Mouse (Mus musculus) neural tube, embryonic 12.5 days (tissue): Measurements from ENCODE around the gene Clec16a. TPM values are rescaled to one million over a fixed set of nuclear protein-coding genes. Genes with fewer than 3 reads are reported as not detected.

ENCODE experiments used
- ATAC-seq: fragments of 200-750 bp; cut with Nextera tagmentation; 2 replicates; pipeline ENCODE4 v1.8.0; 2017; ENCODE audit warnings: low read depth, mild to moderate bottlenecking, moderate TSS enrichment, moderate library complexity; ENCODE audit not compliant: low FRiP score
- H3K27ac ChIP-seq: fragments of 300-500 bp; sonication (generic); 2 replicates; pipeline ENCODE4 v1.5.1; 2016
- H3K27me3 ChIP-seq: fragments of 300-500 bp; sonication (generic); replicated peaks from 2 replicates; pipeline ENCODE4 v1.6.1; 2016; ENCODE audit warnings: mild to moderate bottlenecking
- H3K36me3 ChIP-seq: fragments of 300-500 bp; sonication (generic); 2 replicates; pipeline ENCODE4 v1.6.1; 2016; ENCODE audit warnings: mild to moderate bottlenecking
- H3K4me1 ChIP-seq: fragments of 300-500 bp; sonication (generic); 2 replicates; pipeline ENCODE4 v1.6.1; 2016
- H3K4me2 ChIP-seq: fragments of 300-500 bp; sonication (generic); replicated peaks from 2 replicates; pipeline ENCODE4 v1.6.1; 2016; ENCODE audit warnings: mild to moderate bottlenecking
- H3K4me3 ChIP-seq: fragments of 300-500 bp; sonication (generic); 2 replicates; pipeline ENCODE4 v1.5.1; 2016
- H3K9ac ChIP-seq: fragments of 300-500 bp; sonication (generic); 2 replicates; pipeline ENCODE4 v1.6.1; 2016; ENCODE audit warnings: mild to moderate bottlenecking
- H3K9me3 ChIP-seq: fragments of 300-500 bp; sonication (generic); 2 replicates; pipeline ENCODE4 v1.6.1; 2016; ENCODE audit warnings: mild to moderate bottlenecking
- WGBS: fragments of 180-500 bp; shearing (Covaris S2); methylation state at CpG from one replicate; pipeline ENCODE4 v1.1.7; 2016; 5-methylcytosine and 5-hydroxymethylcytosine counted together
- polyA plus RNA-seq: library from polyadenylated mRNA; unstranded; fragments of >200 nt; fragmentation: Nextera tagmentation; extraction: Ambion mirVana; gene quantifications from 2 replicates; pipeline ENCODE4 v1.2.1, GENCODE M21; 2016

The Clec16a gene
- polyA plus RNA-seq, 1 experiment from 2014 or later = 57.2 TPM

DNA sequence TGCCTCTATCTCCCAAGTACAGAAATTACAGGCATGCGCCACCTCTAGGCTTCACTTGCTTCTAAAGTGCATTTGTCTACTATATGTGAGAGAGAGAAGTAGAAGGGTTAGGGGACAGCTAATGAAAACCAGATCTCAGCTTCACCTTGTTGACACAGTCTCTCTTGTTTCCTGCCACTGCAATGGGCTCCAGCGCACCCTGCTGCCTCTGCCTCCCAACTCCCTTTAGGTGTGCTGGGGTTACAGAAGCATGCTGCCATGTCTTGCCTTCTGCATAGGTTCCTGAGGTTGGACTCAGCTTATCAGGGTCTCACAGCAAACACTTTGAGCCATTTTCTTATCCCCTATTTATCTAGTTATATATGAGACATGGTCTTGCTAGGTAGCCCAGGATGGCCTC is 129.8 kb downstream of the Clec16a start:
- no peak overlapping the region for H3K27ac ChIP-seq
- H3K4me1 ChIP-seq = no peaks in the 10 kb centered on the region
- H3K9me3 ChIP-seq = no peaks in the 10 kb centered on the region
- H3K9ac ChIP-seq = no peak overlapping the region
- no peak overlapping the region for H3K4me2 ChIP-seq
- H3K27me3 ChIP-seq = no peaks in the 10 kb centered on the region
- H3K36me3 ChIP-seq = no peaks in the 10 kb centered on the region
- no peak overlapping the region for H3K4me3 ChIP-seq
- WGBS = 82% methylated on average over 2 of the region's 2 CpGs
- ATAC-seq = no peak

DNA sequence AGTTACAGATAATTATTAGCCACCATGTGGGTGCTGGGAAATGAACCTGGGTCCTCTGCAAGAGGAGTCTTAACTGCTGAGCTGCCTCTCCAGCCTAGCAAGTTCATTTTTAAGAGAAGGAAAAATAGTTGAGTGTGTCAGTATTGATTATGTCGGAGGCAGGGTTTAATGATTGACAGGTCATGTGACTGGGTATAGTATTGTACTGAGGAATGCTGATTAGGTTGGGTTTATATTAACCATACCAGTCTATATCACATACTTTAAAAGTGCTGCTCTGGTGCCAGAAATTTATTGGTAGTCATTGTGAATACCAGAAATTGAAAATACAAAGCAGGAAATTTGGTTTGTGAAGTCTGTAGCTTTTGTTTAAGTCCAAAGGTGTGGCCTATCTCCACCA is 130.5 kb downstream of the Clec16a start:
- no peaks in the 10 kb centered on the region for H3K36me3 ChIP-seq
- no peaks in the 10 kb centered on the region for H3K9me3 ChIP-seq
- H3K4me3 ChIP-seq = no peak overlapping the region
- 78% methylated on average over 1 of the region's 1 CpGs for WGBS
- H3K27ac ChIP-seq = no peak overlapping the region
- no peaks in the 10 kb centered on the region for H3K27me3 ChIP-seq
- ATAC-seq = no peak
- no peaks in the 10 kb centered on the region for H3K4me1 ChIP-seq
- no peak overlapping the region for H3K9ac ChIP-seq
- no peak overlapping the region for H3K4me2 ChIP-seq

DNA sequence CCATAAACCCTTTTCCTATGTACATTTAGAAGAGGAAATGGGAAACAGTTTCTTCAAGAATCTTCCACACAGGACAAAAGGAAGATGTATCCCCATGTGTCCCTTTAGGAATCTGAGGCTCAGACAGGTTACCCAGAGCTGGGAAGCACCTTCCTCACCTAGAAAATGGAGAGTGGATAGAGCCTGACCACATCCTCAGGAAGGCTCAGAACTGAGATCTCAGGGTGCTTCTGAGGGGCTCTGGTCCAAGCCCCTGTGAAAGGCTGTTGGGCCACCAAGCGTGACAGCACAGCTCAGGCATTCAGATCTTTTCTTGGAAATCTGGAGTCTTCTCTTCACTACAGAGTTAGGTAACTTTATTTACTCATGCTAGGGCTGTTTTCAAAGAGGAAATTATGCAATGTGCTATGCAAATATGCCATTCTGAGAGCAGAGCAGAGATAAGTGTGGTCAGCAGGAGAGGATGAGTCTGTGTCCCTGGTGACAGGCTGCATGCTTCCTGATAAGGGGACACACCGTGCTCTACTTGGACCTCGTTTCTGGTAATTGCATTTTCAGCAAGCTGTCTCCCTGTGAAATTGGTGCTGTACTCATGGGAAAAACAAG is 131.4 kb downstream of the Clec16a start:
- H3K4me3 ChIP-seq = no peak overlapping the region
- 77% methylated on average over 3 of the region's 3 CpGs for WGBS
- no peak overlapping the region for H3K9ac ChIP-seq
- no peak overlapping the region for H3K4me2 ChIP-seq
- no peaks in the 10 kb centered on the region for H3K4me1 ChIP-seq
- no peaks in the 10 kb centered on the region for H3K36me3 ChIP-seq
- H3K27ac ChIP-seq = no peak overlapping the region
- no peaks in the 10 kb centered on the region for H3K27me3 ChIP-seq
- no peak for ATAC-seq
- H3K9me3 ChIP-seq = no peaks in the 10 kb centered on the region

DNA sequence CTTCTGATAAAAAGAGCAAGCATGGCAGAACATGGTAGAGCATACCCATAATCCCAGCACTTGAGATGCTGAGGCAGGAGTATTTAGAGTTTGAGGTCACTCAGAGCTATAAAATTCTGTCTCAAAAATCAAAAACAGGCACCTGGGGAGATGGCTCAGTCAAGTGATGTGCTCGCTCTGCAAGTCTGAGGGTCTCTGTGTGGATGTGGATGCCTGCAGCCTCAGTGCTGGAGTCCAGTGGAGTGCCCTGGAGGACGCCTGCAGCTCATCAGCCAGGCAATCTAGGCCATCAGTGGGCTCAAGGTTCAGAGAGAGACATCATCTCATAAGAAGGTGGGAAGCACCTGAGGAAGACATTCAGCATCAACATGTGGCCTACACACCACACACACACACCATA is 137.4 kb downstream of the Clec16a start:
- Histone ChIP-seq H3K4me2 (no peak overlapping the region), H3K4me3 (no peak overlapping the region), H3K4me1 (no peaks in the 10 kb centered on the region), H3K9me3 (no peaks in the 10 kb centered on the region), H3K9ac (no peak overlapping the region), H3K27ac (no peak overlapping the region), H3K36me3 (no peaks in the 10 kb centered on the region), H3K27me3 (no peaks in the 10 kb centered on the region)
- no peak for ATAC-seq
- WGBS = 92% methylated on average over 2 of the region's 2 CpGs

DNA sequence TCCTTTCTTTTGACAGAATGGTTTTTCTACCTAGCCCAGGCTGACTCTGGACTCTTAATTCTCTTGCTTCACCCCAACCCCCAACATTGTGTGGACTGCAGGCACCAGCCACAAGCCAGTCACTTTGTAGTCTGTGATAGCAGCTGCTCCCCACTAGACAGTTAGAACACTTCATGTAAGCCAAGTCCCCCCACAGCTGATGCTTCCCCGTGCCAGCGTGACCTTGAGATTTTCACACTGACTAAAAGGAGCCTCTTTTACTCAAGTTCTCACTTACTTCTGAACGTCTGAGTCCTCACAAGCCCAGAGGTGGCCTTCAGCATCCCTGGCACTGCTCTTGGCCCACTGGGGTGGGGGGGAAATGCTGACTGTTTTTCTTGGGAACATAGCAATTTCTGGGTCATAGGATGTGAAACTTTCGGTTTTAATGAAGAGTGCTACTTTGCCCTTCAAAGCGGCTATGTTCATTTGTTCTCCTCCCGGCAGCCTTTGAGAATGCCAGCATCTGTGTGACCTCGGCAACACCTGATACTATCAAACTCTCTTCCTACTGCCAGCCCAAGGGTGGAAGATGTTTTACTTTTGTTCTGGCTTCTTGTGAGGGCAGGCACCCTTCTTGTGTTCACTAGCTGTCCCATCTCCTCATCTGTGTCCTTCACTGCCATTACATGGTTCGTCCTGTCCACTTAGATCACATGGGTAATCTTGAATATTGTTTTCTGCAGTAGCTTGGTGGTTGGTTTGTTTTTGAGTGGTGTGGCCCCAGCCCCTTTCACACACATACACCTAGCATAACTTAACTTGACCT is 138.3 kb downstream of the Clec16a start:
- H3K4me1 ChIP-seq = no peaks in the 10 kb centered on the region
- WGBS = 82% methylated on average over 8 of the region's 8 CpGs
- ATAC-seq = no peak
- H3K27ac ChIP-seq = no peak overlapping the region
- no peak overlapping the region for H3K4me2 ChIP-seq
- no peaks in the 10 kb centered on the region for H3K36me3 ChIP-seq
- no peaks in the 10 kb centered on the region for H3K9me3 ChIP-seq
- no peaks in the 10 kb centered on the region for H3K27me3 ChIP-seq
- no peak overlapping the region for H3K4me3 ChIP-seq
- H3K9ac ChIP-seq = no peak overlapping the region

DNA sequence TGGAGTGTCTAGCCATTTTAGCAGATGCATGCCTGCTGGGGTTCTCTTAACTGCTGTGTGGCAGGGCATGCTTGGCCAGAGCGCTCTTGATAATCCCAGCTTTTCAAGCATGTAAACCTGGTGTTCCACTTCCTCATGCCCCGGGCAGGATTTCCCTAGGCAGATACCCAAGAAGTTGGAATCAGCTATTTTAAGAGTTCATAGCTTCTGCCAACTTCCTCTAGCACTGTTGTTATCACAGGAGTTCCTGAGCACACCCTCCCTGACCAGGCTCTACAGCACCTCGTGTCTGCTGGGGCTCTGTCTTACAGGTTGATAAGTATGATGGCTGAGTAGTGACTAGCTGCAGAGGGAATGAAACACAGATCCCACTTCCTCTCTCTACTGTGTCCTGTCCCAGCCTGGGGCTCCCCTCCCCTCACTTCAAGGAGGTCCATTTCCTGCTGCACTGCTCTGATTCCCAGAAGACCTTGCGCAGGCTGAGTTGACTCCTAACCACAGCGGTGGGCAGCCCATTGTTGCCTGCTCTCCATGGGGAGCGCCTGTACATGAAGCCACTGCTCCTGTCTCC is 144.7 kb downstream of the Clec16a start:
- no peaks in the 10 kb centered on the region for H3K4me1 ChIP-seq
- H3K4me3 ChIP-seq = no peak overlapping the region
- H3K9ac ChIP-seq = no peak overlapping the region
- no peak overlapping the region for H3K27ac ChIP-seq
- 85% methylated on average over 6 of the region's 6 CpGs for WGBS
- no peak overlapping the region for H3K4me2 ChIP-seq
- ATAC-seq = no peak
- H3K36me3 ChIP-seq = peaks cover 7% of the 10 kb centered on the region; the same call in 1 of the 2 replicates
- no peaks in the 10 kb centered on the region for H3K9me3 ChIP-seq
- no peaks in the 10 kb centered on the region for H3K27me3 ChIP-seq

DNA sequence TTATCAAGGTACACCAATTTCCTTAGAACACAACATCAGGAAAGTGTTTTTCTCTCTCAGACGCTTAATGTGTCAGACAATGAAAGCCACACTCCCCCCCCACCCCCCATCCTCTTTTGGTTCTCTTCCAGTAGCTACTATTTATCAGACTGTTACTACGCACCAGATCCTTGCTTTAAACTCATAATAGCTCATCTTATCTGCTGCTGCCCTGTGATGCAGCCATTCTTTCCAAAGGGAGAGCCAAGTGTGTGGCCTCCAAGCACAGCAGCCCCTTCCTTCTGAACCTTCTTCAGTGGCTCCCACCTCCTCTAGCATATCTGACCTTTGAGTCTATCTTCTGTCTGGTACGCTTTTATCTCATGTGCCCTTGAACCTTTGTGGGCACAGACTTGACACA is 145.3 kb downstream of the Clec16a start:
- 86% methylated on average over 3 of the region's 3 CpGs for WGBS
- H3K4me3 ChIP-seq = no peak overlapping the region
- no peak overlapping the region for H3K27ac ChIP-seq
- H3K9ac ChIP-seq = no peak overlapping the region
- H3K4me2 ChIP-seq = no peak overlapping the region
- no peaks in the 10 kb centered on the region for H3K27me3 ChIP-seq
- H3K9me3 ChIP-seq = no peaks in the 10 kb centered on the region
- no peaks in the 10 kb centered on the region for H3K4me1 ChIP-seq
- no peak for ATAC-seq
- H3K36me3 ChIP-seq = peaks cover 7% of the 10 kb centered on the region; the same call in 1 of the 2 replicates

DNA sequence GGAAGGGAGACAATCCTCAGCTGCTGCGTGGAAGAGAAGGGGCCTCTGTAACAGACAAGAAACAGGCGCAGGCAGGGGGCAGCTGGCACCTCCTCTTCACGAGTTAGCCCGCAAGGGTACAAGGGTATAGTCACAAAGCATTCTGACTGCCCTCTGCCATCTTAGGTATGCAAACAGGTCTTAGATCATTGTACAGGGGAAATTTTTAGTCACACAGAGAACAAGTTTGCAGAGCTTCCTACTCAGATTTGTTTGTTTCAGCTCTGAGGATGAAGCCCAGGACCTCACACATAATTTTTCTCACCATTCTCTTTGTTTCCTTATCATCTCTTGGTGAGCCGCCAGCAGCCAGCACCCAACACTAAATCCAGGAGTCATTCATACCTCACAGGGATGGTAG is 146.6 kb downstream of the Clec16a start:
- 87% methylated on average over 5 of the region's 5 CpGs for WGBS
- H3K9me3 ChIP-seq = no peaks in the 10 kb centered on the region
- no peak overlapping the region for H3K27ac ChIP-seq
- no peak overlapping the region for H3K4me2 ChIP-seq
- H3K36me3 ChIP-seq = peaks cover 11% of the 10 kb centered on the region; the same call in 1 of the 2 replicates
- no peak overlapping the region for H3K4me3 ChIP-seq
- H3K9ac ChIP-seq = no peak overlapping the region
- H3K27me3 ChIP-seq = no peaks in the 10 kb centered on the region
- ATAC-seq = no peak
- no peaks in the 10 kb centered on the region for H3K4me1 ChIP-seq

DNA sequence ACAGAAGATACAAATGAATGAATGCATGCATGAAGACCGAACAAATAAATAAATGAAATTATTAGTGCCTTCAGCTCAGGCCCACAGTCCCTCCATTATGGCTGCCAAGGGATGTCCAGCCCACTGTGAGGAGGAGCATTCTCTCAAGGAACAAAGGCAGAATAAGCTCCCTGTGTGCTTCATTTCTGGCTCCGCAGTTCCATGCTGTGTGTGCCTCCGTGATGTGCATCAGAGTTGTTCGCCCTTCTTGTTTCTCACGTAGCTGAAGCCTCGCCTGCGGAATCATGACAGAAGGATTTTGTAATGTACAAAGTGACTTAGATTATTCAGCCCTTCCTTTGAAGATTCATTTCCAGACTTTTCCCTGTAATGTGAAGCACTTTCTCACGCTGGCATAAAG is 147.7 kb downstream of the Clec16a start:
- ATAC-seq = no peak
- Histone ChIP-seq H3K9ac (no peak overlapping the region), H3K27ac (no peak overlapping the region), H3K27me3 (no peaks in the 10 kb centered on the region), H3K36me3 (peaks cover 11% of the 10 kb centered on the region; the same call in 1 of the 2 replicates), H3K9me3 (no peaks in the 10 kb centered on the region), H3K4me2 (no peak overlapping the region), H3K4me1 (no peaks in the 10 kb centered on the region), H3K4me3 (no peak overlapping the region)
- 77% methylated on average over 8 of the region's 8 CpGs for WGBS

DNA sequence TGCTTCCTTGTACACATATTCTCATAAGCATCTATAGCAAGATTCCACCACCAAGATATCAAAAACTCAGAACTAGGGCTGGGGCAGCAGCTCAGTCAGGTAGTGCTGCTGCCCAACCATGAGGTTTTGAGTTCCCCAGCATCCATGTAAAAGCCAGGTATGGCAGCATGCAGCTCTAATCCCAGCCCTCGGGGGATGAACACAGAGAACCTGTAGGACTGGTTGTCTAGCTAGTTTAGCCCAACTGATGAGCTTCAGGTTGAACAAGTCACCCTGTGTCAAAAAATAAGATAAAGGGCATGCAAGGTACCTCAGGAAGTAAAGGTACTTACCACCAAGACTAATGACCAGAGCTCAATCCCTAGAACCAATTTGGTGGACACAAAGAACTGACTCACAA is 148.3 kb downstream of the Clec16a start:
- Histone ChIP-seq H3K4me2 (no peak overlapping the region), H3K36me3 (peaks cover 11% of the 10 kb centered on the region; the same call in 1 of the 2 replicates), H3K27ac (no peak overlapping the region), H3K9me3 (no peaks in the 10 kb centered on the region), H3K9ac (no peak overlapping the region), H3K4me1 (no peaks in the 10 kb centered on the region), H3K4me3 (no peak overlapping the region), H3K27me3 (no peaks in the 10 kb centered on the region)
- no peak for ATAC-seq
- WGBS = 90% methylated on average over 1 of the region's 1 CpGs

DNA sequence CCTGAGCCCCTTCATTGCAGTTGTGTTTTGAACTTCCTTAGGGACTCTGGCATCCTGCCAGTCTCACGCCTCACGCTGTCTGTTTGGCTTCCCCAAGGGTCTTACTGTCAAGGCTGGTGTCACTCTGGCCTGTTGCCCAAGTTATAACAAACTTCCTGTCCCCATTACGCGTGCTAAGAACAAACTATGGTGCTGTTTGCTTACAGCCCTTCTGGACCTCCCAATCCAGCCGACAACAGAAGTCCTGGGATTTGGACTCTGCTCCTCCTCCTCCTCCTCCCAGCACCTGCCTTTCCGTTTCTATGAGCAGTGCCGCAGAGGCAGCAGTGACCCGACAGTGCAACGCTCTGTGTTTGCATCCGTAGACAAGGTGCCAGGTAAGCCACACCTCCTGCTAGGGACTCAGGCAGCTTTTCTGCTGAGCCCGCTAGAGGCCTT is 149.3 kb downstream of the Clec16a start:
- WGBS = 67% methylated on average over 11 of the region's 11 CpGs
- Histone ChIP-seq H3K36me3 (peaks cover 11% of the 10 kb centered on the region; the same call in 1 of the 2 replicates), H3K4me2 (no peak overlapping the region), H3K4me3 (no peak overlapping the region), H3K9me3 (no peaks in the 10 kb centered on the region), H3K27me3 (no peaks in the 10 kb centered on the region), H3K9ac (no peak overlapping the region), H3K27ac (no peak overlapping the region), H3K4me1 (no peaks in the 10 kb centered on the region)
- no peak for ATAC-seq

DNA sequence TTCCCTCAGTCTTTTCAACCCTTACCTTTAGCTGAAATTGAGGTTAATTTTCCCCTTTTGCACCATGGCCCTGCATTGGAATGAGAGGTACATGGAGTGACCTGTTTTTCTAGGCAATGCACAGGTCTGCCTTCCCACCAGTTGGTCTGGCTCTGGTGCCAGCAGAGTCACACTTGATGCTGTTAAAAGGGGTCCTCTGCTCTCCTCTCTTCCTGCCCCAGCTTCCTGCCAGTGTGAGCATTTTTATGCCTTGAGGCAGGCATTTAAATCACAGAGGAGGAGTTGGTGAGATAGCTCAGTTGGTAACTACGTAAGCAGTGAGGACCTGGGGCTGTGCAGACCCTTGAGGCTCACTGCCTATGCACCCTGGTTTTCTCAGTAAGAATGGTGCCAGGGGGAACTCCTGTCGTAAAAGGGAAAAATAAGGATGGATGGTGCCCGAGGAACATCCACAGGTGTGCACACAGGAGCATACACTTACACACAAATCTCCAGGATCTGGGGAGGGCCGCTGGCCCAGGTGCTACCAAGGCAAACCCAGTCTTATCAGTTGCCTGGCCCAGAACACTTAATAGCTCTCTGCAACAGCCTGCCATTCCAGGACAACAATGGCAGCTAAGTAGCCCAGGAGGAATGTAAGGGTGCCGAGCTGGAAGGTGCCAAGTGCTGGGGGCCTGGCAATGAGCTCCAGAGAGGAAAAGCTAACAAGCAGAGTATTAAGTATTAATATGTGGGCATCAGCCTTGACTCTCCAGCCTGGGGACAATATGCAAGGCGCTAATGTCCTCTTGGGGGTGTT is 152.9 kb downstream of the Clec16a start:
- no peak overlapping the region for H3K27ac ChIP-seq
- ATAC-seq = no peak
- 0 out of 2 replicates have a peak, but pooled peaks cover 3% of the 10 kb centered on the region for H3K4me1 ChIP-seq
- H3K4me3 ChIP-seq = no peak overlapping the region
- no peak overlapping the region for H3K4me2 ChIP-seq
- no peaks in the 10 kb centered on the region for H3K27me3 ChIP-seq
- H3K9me3 ChIP-seq = no peaks in the 10 kb centered on the region
- H3K9ac ChIP-seq = no peak overlapping the region
- H3K36me3 ChIP-seq = peaks cover 4% of the 10 kb centered on the region; the same call in 1 of the 2 replicates
- 69% methylated on average over 6 of the region's 6 CpGs for WGBS
